Mouse (Mus musculus): ENCODE measurements at regions not wholly inside any gene's neighbourhood (a gene's known extent, or its start where the extent isn't known, plus 50 kb on each side); places are given as distances from the start of the nearest gene placed in this dataset.
A peak's percentile ranks its signal among the peaks of the same experiment; 100 is the strongest.

DNA sequence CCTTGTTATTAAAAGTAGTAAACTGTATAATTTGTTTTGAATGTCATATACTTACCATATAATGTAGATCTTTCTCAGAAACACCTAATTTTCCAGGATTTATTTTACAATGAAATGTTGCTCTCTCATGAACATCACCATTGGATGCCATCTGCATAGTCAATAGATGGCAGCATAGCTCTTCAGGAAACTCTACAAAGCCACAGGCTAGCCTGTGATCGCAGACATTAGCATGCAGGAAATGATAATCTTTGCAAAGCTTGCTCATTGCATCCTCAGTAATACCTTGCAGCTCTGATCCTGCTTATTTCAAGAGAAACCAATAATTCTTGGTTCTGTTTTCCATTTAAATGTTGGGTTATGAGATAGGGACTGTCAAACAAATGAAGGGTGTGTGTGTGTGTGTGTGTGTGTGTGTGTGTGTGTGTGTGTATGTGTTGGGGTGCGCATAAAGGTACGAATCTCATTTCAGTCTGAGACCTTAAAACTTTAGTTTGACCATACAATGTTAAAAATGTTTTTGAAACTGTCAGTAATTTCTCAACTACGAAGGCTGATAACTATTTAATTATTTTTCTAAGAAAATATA is 1595.1 kb upstream of the Pcdh10 start:
- TF ChIP-seq CTCF (IDR thresholded peaks at IDR 0.05; ENCODE audit: low read depth) (peak; percentile 41), EP300 (IDR thresholded peaks at IDR 0.05; ENCODE audit: low read depth) (no peak)

Data from heart, postnatal 0 days (tissue).